Comparison of ENCODE assay signal across 8 mouse cellular contexts in the genomic region with DNA sequence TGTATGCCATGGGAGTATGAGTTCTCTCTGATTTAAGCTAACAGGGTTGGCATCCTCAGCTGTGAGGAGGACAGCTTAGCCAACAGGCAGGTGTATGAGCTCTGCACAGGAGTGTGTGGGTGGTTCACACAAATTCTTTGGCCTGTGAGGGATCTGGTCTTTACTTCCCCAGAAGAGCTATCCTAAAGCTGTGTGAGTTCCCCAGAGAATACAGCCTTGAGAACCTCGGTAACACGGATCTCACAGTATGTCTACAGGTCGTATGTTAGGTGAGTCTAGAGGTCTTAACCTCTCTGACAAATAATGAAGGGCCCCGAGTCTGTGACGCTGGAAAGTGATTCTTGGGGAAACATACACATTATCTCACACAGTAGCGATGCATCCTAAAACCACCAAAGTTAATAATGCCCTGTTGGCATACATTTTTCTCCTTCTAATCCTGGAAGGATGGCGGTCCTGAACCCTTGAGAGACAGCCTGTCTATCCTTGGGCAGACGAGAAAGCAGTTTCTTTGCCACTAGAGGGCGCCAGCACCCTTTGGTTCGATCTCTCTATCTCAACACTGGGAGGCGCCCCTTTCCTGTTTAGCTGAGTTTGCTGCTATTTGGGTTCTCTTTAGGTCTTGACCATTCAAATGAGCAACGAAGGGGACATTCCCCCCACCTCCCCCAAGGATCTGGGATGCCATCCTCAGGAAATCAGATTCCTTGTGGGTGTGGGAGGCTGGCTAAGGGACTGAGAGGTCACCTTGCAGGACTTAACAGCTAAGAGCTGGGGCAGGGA. TPM values are rescaled to one million over a fixed set of nuclear protein-coding genes. Genes with fewer than 3 reads are reported as not detected.
DNase-seq lines count a peak whose midpoint lies in the region; ATAC-seq and TF ChIP-seq lines count a peak whose summit lies in the region.

No protein-coding gene starts in this region.

- WGBS in hindbrain, postnatal 0 days, result 18% methylated on average over 12 of the region's 12 CpGs

- H3K36me3 ChIP-seq in hindbrain, postnatal 0 days (ENCODE audit: insufficient read depth, low read length), result no peaks in the 10 kb centered on the region

- H3K9ac ChIP-seq in hindbrain, postnatal 0 days (replicated peaks; ENCODE audit: low read length), result no peak overlapping the region

- H3K4me3 ChIP-seq in hindbrain, postnatal 0 days (ENCODE audit: low read length), result no peak overlapping the region
- H3K4me3 ChIP-seq in left cerebral cortex, adult 2 months, result no peak overlapping the region

- H3K4me1 ChIP-seq in hindbrain, postnatal 0 days (ENCODE audit: insufficient read depth, low read length), result no peaks in the 10 kb centered on the region

- H3K27me3 ChIP-seq in hindbrain, postnatal 0 days (ENCODE audit: insufficient read depth, low read length), result no peaks in the 10 kb centered on the region

- ATAC-seq in hindbrain, postnatal 0 days, result peak; percentile 88
- peak; percentile 91 for ATAC-seq in megakaryocyte, adult 5-6 weeks (ENCODE audit: poor library complexity, severe bottlenecking)

- peak; percentile 59 for DNase-seq in WW6 (ENCODE audit: low read depth, low spot score)
- peak; percentile 93 to 95 for DNase-seq in cerebellum, postnatal 25 days
- peak; percentile 88 to 95 for DNase-seq in frontal cortex, postnatal 36 days (ENCODE audit: low spot score in 2 of 2)
- DNase-seq in hindbrain, postnatal 0 days (ENCODE audit: low spot score), result peak; percentile 96
- DNase-seq in left cerebral cortex, adult 2 months (ENCODE audit: extremely low spot score in 1 of 2, low spot score in 2 of 2), result peak; percentile 87 to 91
- DNase-seq in right cerebral cortex, postnatal 10 days (ENCODE audit: low spot score in 2 of 2), result peak; percentile 91 to 93
- peak; percentile 92 for DNase-seq in urinary bladder, postnatal 14 days (ENCODE audit: low spot score)

- H3K9me3 ChIP-seq in hindbrain, postnatal 0 days (ENCODE audit: low read length), result no peaks in the 10 kb centered on the region

- peak; percentile 100 for TF ChIP-seq CTCF in hindbrain, postnatal 0 days (IDR thresholded peaks at IDR 0.05; ENCODE audit: low read depth)
- TF ChIP-seq CTCF in left cerebral cortex, adult 2 months (IDR thresholded peaks at IDR 0.05), result no peak; the same call in none of the 2 replicates

- intact Hi-C loops in left cerebral cortex, adult 2 months (cut with DNase I), result loop anchor here (1.0 to 5.0 kb wide), 7 partner anchors 64 to 499 kb away; a partner anchor contains a TSS

- no peak overlapping the region for H3K27ac ChIP-seq in hindbrain, postnatal 0 days
- no peak overlapping the region for H3K27ac ChIP-seq in left cerebral cortex, adult 2 months

- H3K4me2 ChIP-seq in hindbrain, postnatal 0 days (ENCODE audit: low read depth, low read length), result no peak overlapping the region

RNA-seq across cellular contexts. Expression of a gene that starts 5.2 kb away (rescaled TPM):
- total RNA-seq in hindbrain, postnatal 0 days (2014; rRNA removed), result 26.6 and 33.5 TPM in 2 replicates
- 23.2 and 23.7 TPM in 2 replicates for polyA plus RNA-seq in hindbrain, postnatal 0 days (2015; fragmentation: Nextera tagmentation; extraction: Ambion mirVana)
- total RNA-seq in left cerebral cortex, adult 2 months (2021), result 10 to 100 TPM; 16.8 to 17.5 TPM
- 14.0 and 17.3 TPM in 2 replicates for total RNA-seq in megakaryocyte, adult 5-6 weeks (2015)
- 13.6 and 18.9 TPM in 2 replicates for total RNA-seq in megakaryocyte, adult 5-6 weeks (2017)
